Mouse (Mus musculus): ENCODE data around the gene Trat1. TPM values are rescaled to one million over a fixed set of nuclear protein-coding genes. Genes with fewer than 3 reads are reported as not detected.

Trat1 gene
- polyA plus RNA-seq, 1 experiment = 0.56 TPM

DNA sequence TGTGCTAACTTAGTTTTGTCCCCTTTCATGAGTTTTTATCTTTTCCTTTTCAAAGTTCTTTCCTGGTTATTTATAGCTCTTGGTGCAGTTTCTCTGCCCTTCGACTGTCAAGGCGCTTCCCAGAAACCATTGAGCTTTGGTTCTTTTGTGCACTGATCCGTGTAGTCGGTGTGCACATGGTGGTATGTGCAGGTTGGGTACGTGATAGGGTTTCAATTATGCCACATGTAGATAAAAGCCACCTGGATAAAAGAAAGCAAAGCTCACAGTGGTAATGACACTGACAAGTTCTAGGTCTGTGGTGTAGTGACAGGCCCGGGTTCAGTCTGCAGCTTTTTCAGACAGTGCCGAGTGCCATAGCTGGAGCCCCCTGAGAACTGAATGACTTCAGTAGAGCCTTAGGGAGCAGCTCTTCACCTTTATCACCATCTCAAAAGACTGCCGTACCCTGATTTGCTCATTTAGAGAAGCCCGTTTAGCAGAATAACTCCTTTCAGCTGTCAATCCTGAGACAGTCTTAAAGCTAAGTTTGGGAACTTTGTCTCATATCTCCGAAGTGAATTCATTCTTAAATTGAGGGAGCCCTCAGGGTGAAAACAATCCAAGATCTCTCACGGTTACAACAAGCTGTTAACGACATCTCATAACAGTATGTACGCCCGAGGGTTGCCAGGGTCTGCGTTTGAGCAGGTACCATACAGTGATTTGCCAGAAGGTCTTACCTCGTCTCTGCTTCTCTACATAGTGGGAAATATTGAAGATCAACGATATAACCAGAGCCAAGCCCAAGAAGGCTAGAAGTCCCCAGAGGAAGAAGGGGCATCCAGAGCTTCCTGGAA lies 11.0 kb downstream of the Trat1 start:
- Histone ChIP-seq H3K36me3 (ENCODE audit: control insufficient read depth, insufficient read depth, low read length) (no peaks in the 10 kb centered on the region), H3K27me3 (ENCODE audit: control insufficient read depth, insufficient read depth, low read length) (no peaks in the 10 kb centered on the region), H3K4me1 (ENCODE audit: control insufficient read depth, insufficient read depth, low read length) (no peaks in the 10 kb centered on the region), H3K4me3 (ENCODE audit: control insufficient read depth, low read depth, low read length) (no peak overlapping the region), H3K27ac (ENCODE audit: control insufficient read depth, insufficient read depth, low read depth, low read length) (no peak overlapping the region)
- no peak for TF ChIP-seq CTCF (IDR thresholded peaks at IDR 0.05; ENCODE audit: control insufficient read depth, insufficient read depth, insufficient replicate concordance, low read depth, low read length)
- no peak for TF ChIP-seq POLR2A (IDR thresholded peaks at IDR 0.05; ENCODE audit: control insufficient read depth, low read depth, low read length)

DNA sequence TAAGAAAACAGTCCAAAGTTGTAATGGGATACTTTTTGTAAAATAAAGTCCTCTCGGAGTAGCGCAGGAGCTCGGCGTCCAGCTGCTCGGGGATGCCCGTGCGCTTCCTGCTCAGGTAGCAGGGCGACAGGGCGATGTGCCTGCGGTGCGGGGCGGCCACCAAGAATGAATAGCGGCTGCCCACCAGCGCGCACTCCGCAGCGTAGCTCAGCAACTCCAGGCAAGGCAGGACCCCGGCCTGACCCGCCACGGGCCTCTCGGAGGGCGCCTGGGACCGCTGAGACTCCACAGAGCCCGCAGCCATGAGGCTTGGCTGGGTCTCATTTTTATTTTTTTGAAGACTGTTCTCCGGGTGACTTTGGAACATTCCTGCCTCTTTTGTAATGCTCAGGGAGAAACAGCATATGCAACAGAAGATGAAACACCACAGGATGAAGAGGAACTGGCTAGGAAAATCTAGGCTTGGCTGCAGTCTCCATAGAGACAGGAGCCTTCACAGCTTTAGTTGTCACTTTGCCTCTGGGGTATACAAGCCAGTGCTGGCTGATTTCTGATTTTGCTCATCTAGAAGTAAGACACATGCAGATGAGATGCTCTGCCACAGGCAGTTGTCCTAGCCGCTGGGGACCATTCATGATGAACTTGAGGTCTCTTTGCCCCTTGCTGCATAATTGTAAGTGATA lies 21.5 kb downstream of the Trat1 start:
- no peaks in the 10 kb centered on the region for H3K36me3 ChIP-seq (ENCODE audit: control insufficient read depth, insufficient read depth, low read length)
- no peak for TF ChIP-seq CTCF (IDR thresholded peaks at IDR 0.05; ENCODE audit: control insufficient read depth, insufficient read depth, insufficient replicate concordance, low read depth, low read length)
- H3K4me3 ChIP-seq (ENCODE audit: control insufficient read depth, low read depth, low read length) = no peak overlapping the region

GRCm38 (mm10) chr16:48745418-48745817 lies 26.4 kb downstream of the Trat1 start:
- no peaks in the 10 kb centered on the region for H3K27me3 ChIP-seq (ENCODE audit: control insufficient read depth, insufficient read depth, low read length)
- no peak for TF ChIP-seq POLR2A (IDR thresholded peaks at IDR 0.05; ENCODE audit: control insufficient read depth, low read depth, low read length)
- no peak for TF ChIP-seq CTCF (IDR thresholded peaks at IDR 0.05; ENCODE audit: control insufficient read depth, insufficient read depth, insufficient replicate concordance, low read depth, low read length)
- no peaks in the 10 kb centered on the region for H3K4me1 ChIP-seq (ENCODE audit: control insufficient read depth, insufficient read depth, low read length)
- no peak overlapping the region for H3K27ac ChIP-seq (ENCODE audit: control insufficient read depth, insufficient read depth, low read depth, low read length)
- H3K4me3 ChIP-seq (ENCODE audit: control insufficient read depth, low read depth, low read length) = no peak overlapping the region
- no peaks in the 10 kb centered on the region for H3K36me3 ChIP-seq (ENCODE audit: control insufficient read depth, insufficient read depth, low read length)

More for the DNA sequence above, 21.5 kb downstream of the Trat1 start:
- Histone ChIP-seq H3K27me3 (ENCODE audit: control insufficient read depth, insufficient read depth, low read length) (no peaks in the 10 kb centered on the region), H3K27ac (ENCODE audit: control insufficient read depth, insufficient read depth, low read depth, low read length) (no peak overlapping the region), H3K4me1 (ENCODE audit: control insufficient read depth, insufficient read depth, low read length) (no peaks in the 10 kb centered on the region)

DNA sequence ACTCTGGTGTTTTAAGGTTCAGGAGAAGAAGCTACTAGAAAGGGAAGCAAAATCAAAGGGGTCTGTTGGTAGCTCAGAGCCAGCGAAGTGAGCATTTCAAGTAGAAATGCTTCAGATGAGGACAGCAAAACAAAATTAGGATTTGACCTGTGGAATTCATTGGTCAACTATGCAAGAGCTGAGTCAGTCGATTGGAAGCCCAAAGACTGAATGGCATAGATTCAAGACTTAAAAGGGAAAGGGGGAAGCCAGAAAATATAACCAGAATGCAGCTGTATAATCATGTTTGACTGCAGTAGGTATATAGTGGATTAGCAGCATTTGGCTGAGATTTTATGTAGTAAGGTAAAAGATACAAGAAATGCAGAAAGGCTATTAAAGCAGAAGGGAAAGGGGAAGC lies 26.8 kb downstream of the Trat1 start:
- no peak for TF ChIP-seq POLR2A (IDR thresholded peaks at IDR 0.05; ENCODE audit: control insufficient read depth, low read depth, low read length)
- TF ChIP-seq CTCF (IDR thresholded peaks at IDR 0.05; ENCODE audit: control insufficient read depth, insufficient read depth, insufficient replicate concordance, low read depth, low read length) = no peak
- H3K27me3 ChIP-seq (ENCODE audit: control insufficient read depth, insufficient read depth, low read length) = no peaks in the 10 kb centered on the region
- no peaks in the 10 kb centered on the region for H3K4me1 ChIP-seq (ENCODE audit: control insufficient read depth, insufficient read depth, low read length)
- no peak overlapping the region for H3K4me3 ChIP-seq (ENCODE audit: control insufficient read depth, low read depth, low read length)
- no peaks in the 10 kb centered on the region for H3K36me3 ChIP-seq (ENCODE audit: control insufficient read depth, insufficient read depth, low read length)
- no peak overlapping the region for H3K27ac ChIP-seq (ENCODE audit: control insufficient read depth, insufficient read depth, low read depth, low read length)

DNA sequence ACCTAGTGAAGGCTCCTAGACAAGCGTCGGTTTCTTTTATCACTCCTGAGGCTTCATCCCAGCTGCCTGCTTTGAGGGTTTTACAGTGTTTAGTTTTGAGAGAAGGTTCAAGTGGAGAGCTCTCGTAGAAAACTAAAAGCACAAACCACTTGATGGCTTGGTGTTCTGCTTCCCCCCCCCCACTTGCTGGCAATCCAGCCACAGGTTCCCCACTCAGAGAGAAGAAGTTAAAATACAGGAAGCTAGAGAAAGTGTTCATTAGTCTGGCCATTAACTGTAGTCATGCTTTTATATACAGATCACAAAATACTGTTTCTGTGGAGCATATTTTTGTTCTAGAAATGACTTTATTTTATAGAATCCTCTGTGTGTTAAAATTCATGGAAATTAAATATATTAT lies 30.3 kb downstream of the Trat1 start:
- Histone ChIP-seq H3K27ac (ENCODE audit: control insufficient read depth, insufficient read depth, low read depth, low read length) (no peak overlapping the region), H3K36me3 (ENCODE audit: control insufficient read depth, insufficient read depth, low read length) (no peaks in the 10 kb centered on the region), H3K4me1 (ENCODE audit: control insufficient read depth, insufficient read depth, low read length) (no peaks in the 10 kb centered on the region), H3K27me3 (ENCODE audit: control insufficient read depth, insufficient read depth, low read length) (no peaks in the 10 kb centered on the region), H3K4me3 (ENCODE audit: control insufficient read depth, low read depth, low read length) (no peak overlapping the region)
- TF ChIP-seq POLR2A (IDR thresholded peaks at IDR 0.05; ENCODE audit: control insufficient read depth, low read depth, low read length) (no peak), CTCF (IDR thresholded peaks at IDR 0.05; ENCODE audit: control insufficient read depth, insufficient read depth, insufficient replicate concordance, low read depth, low read length) (no peak)

- H3K4me1 ChIP-seq (ENCODE audit: control insufficient read depth, insufficient read depth, low read length) = no peaks in the 10 kb centered on the region
- no peak overlapping the region for H3K4me3 ChIP-seq (ENCODE audit: control insufficient read depth, low read depth, low read length)
- no peaks in the 10 kb centered on the region for H3K36me3 ChIP-seq (ENCODE audit: control insufficient read depth, insufficient read depth, low read length)
- TF ChIP-seq CTCF (IDR thresholded peaks at IDR 0.05; ENCODE audit: control insufficient read depth, insufficient read depth, insufficient replicate concordance, low read depth, low read length) = no peak
- no peak for TF ChIP-seq POLR2A (IDR thresholded peaks at IDR 0.05; ENCODE audit: control insufficient read depth, low read depth, low read length)
- H3K27ac ChIP-seq (ENCODE audit: control insufficient read depth, insufficient read depth, low read depth, low read length) = no peak overlapping the region
- H3K27me3 ChIP-seq (ENCODE audit: control insufficient read depth, insufficient read depth, low read length) = no peaks in the 10 kb centered on the region
Measured at GRCm38 (mm10) chr16:48739974-48740373, 31.8 kb downstream of the Trat1 start.

DNA sequence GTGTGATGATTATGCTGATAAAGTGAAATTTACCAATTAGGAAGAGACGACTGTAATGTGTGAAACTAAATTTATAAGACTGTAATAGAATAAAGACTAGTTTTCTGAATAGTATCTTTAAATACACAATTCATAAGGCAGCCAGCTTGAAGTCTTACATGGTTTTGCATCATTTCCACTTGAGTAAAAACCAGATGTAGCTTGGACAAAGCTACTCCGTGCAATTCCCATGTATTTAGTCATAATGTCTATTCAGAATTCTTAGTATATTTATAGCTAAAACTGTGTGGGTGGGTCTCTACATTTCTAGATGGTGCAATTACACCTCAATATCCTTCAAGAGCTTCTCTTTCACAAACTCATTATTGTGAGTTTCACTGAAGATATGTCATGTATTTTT lies 33.4 kb downstream of the Trat1 start:
- Histone ChIP-seq H3K4me1 (ENCODE audit: control insufficient read depth, insufficient read depth, low read length) (no peaks in the 10 kb centered on the region), H3K27me3 (ENCODE audit: control insufficient read depth, insufficient read depth, low read length) (no peaks in the 10 kb centered on the region), H3K27ac (ENCODE audit: control insufficient read depth, insufficient read depth, low read depth, low read length) (no peak overlapping the region), H3K36me3 (ENCODE audit: control insufficient read depth, insufficient read depth, low read length) (no peaks in the 10 kb centered on the region), H3K4me3 (ENCODE audit: control insufficient read depth, low read depth, low read length) (no peak overlapping the region)
- TF ChIP-seq CTCF (IDR thresholded peaks at IDR 0.05; ENCODE audit: control insufficient read depth, insufficient read depth, insufficient replicate concordance, low read depth, low read length) (no peak), POLR2A (IDR thresholded peaks at IDR 0.05; ENCODE audit: control insufficient read depth, low read depth, low read length) (no peak)

Data from testis, adult 2 months (tissue).